Mouse (Mus musculus) ES-Bruce4 (cell line): ENCODE data around the gene Tcf19.

Experiments used
- CTCF ChIP-seq: IDR thresholded peaks from one replicate; pipeline ENCODE4 v1.8.1; 2011; ENCODE audit warnings: low read depth, low read length
- EP300 ChIP-seq: IDR thresholded peaks from 2 replicates; pipeline ENCODE4 v1.6.1; 2011; ENCODE audit warnings: low read depth, low read length; ENCODE audit not compliant: insufficient read depth
- POLR2A ChIP-seq: IDR thresholded peaks from one replicate; pipeline ENCODE4 v1.8.1; 2011; ENCODE audit warnings: low read length; ENCODE audit not compliant: insufficient read depth

DNA sequence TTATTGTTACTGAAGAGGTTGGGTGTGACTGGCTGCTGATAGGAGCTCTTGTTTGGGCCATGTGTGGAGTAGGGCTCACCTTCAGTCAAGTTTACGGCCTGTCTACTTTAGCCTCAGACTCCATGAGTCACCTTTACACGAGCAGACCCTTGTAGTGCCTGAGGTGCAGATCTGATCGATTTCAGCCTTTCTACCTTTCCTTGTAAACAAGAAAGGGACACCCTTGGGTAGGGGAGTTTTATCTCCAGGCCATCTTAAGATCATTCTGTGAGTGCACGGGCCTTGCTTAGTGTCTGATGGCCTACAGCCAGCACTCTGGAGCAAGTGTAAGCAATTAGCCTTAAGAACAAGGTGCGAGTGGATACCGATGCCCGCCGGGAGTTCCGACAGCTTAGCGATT is 9.7 kb downstream of the Tcf19 start:
- no peak for TF ChIP-seq CTCF
- TF ChIP-seq POLR2A, result no peak
- no peak for TF ChIP-seq EP300
